Mouse (Mus musculus) testis, postnatal 10 days (tissue): ENCODE data around the gene Stoml2.
A peak's percentile ranks its signal among the peaks of the same experiment; 100 is the strongest.
"Not testable (repeated sequence)": the region's sequence is repeated elsewhere in the genome, so short reads cannot be mapped to it uniquely, and the experiment has no call there.

Experiments
- DNase-seq: peaks from one replicate; pipeline ENCODE4 v3.0.0; 2021; ENCODE audit warnings: low spot score

Stoml2 gene

DNA sequence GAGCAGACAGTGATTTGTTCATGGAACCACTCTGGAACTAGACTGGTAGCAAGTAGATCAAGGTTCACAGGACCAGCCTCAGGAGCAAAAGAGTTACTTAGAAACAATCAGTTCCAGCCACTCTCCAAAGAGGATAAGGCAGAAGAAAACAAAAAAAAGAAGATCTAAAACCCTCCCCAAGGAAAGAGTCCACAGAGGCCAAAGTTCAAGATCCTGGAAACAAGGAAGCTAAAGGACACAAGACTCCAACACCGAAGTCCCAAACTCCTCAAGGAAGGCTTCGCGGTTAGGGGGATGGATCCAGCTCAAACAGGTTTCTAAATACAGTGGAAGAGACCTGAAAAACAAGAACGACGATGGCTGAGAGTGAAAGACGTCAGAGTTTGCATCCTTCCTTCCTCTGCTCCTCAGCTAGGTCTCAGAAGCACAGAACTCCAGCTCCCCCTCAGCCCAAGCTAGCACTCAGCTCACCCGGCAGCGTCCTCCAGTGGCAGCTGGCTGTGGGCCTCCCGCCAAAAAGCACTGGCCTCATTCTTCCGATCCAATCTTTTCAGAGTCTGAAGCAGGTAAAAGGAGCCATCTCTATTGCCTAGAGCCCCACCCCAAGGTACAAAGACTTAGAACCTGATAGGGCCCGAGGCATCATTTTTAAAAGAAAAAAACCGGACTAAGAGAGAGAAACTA is 28.6 kb downstream of the Stoml2 start:
- DNase-seq: peak; percentile 75

DNA sequence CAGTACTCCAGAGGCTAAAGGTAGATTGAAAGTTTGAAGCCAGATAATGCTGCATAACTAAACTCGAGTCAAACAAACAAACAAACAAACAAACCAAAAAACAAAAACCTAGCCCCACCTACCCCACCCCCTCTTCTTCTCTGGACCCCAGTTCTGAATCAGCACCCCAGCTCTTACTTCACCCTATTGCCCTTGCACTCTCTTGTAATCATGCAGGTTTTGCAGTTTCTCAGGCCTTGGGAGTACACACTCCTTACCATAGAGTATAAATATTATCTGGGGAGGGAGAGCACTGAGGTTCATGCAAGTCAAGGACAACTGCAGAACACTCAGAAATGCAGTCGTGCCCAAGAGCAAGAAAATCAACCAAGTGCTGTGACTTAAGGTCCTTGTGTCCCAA is 30.2 kb downstream of the Stoml2 start:
- no peak for DNase-seq

DNA sequence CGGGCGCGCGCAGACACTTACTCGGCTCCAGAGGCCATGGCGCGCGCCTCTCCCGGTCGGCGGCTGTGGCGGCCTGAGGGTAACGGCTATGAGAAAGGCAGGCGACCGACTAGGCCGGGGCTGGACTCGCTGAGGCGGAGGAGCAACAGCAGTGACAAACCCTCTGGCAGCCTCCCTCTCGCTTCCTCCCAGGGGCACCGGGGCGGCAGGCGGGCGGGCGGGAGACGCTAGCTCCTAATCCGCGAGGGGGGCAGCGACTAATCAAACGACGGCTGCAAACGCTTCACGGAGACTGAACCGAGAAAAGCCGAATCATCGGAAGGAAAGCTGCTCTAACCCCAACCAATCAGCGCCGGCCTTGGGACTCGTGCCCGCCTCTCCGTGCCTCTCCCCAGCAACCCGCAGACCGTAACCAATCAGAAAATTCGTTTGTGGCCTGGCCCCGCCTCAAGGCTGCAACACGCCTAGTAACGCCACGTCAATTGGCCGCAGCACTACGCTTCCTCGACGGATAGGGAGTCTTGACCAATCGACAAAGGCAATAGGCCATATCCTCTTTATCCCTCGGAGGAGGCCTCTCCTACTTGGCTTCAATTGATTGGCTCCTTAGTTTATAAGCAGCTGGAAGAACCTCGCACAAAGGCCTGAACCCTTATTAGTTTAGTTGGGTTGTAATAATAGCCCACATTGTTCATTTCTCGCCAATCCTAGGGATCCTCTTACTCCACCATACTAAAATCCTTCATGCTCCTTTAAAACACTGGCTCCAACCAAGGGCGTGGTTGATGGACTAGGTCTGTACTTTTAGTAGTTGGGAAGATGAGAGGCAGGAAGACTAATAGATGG is 31.1 kb downstream of the Stoml2 start, which contains the start of gene Vcp:
TSS of gene Vcp (minus strand) at position 367 of the 846 bp plus-strand sequence.
- peak; percentile 99 for DNase-seq

DNA sequence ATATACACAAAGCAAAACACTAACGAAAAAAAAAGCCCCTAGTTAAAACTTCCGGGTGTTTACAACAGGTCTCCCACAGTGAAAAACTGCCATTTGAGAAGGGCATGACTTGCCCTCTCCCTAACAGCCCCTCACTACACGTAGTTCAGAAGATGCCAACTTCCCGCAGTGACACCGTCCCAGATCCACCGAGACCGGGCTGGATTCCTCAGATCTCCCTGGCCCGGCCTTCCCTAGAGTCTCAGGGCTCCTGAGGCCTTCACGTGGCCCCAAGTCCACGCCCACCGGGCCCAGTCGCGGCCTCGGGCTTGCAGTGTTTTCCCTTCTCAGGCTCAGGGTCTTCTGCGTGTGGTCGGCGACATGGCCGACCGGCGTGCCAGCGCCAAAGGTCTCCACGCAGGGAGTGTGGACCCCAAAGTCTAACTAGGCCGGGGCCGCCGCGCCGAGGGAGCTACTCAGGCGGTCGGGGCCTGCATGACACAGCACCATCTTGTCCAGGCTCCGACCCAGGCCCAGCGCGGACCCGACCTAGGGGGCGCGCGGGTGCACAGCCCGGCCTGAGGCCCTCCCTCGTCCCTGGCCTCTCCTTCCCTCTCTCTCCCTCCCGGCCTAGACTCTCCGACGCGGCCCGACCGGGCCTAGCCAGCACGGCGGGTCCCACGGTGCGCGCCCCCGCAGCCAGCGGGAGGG is 31.9 kb downstream of the Stoml2 start:
- DNase-seq: peak; percentile 86

DNA sequence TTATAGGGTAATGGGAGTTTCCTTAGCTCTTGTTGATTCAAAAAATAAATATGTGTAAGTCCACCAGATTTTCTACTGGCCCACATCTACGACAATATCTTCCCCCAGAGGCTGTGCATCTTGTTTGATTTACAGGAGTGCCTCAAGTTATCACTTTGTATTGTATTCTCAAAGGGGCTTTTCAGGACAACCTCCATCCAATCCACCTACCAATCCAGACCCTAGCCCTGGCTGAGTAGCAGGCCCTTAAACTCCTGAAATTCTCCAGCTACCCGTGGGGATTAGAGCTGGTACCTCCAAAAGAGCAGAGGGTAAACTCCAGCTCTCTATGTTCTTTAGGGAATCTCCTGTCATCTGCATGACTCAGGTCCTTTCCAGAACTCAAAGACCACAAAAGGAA is 33.5 kb downstream of the Stoml2 start:
- DNase-seq: no peak

DNA sequence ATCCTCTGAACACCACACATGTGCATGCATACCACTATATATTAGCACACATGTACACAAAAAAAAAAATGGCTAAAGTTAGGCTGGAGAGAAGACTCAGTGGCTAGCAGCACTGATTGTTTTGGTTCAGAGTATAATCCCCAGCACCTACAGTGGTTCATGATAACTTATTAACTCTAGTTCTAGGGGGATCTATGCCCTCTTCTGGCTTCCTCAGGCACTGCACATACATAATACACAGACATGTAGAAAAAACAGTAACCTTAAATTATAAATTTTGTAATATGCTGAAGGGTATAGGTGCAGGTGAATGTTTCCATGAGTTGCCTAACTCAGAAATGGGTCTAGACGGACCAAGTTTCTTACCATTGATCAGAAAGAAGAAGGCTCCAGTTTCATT is 43.2 kb downstream of the Stoml2 start:
- DNase-seq: no peak

DNA sequence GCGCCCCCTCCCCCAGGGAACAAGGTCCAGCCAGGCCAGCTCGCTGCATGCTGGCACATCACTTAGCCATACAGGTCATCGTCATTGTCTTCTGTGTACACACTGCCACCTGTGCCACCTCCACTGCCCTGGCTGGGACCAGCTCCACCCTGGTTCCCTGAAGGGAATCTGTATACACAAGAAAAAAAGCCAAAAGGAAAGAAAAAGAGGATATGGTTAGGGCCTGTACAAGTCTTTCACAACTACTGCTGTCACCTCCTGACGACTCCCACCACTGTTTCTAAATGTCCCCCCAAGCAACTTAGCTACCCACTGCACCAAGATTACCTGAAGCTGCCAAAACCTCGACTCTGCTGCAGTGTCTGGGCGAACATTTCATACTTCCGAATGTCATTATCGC is 51.0 kb downstream of the Stoml2 start:
- DNase-seq: not testable (repeated sequence)

DNA sequence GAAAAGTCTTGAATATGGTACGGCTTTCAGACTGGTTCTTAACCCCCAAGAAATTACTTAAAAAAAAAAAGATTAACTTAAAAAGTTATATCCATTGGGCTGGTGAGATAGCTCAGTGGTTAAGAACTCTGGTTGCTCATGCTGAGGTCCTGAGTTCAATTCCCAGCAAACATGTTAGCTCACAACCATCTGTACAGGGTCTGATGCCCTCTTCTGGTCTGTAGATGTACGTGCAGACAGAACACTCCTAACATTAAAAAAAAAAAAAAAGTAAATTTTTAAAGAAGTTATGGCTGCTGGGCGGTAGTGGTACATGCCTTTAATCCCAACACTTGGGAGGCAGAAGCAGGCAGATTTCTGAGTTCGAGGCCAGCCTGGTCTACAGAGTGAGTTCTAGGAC is 53.4 kb downstream of the Stoml2 start:
- DNase-seq: no peak
